Mouse (Mus musculus) embryonic fibroblast, embryonic 13.5 days (primary cell): Measurements from ENCODE around the gene 5530400C23Rik. TPM values are rescaled to one million over a fixed set of nuclear protein-coding genes. Genes with fewer than 3 reads are reported as not detected.
"Not testable (repeated sequence)": the region's sequence is repeated elsewhere in the genome, so short reads cannot be mapped to it uniquely, and the experiment has no call there.

Experiments used
- H3K27ac ChIP-seq: 2 replicates; pipeline ENCODE4 v1.5.1; 2012; ENCODE audit warnings: low read length, control low read depth, inconsistent platforms; ENCODE audit not compliant: insufficient read depth
- H3K4me1 ChIP-seq: 2 replicates; pipeline ENCODE4 v1.6.1; 2011; ENCODE audit warnings: low read length; ENCODE audit not compliant: control insufficient read depth, insufficient read depth
- H3K4me3 ChIP-seq: 2 replicates; pipeline ENCODE4 v1.5.1; 2011; ENCODE audit warnings: mild to moderate bottlenecking, control low read depth, low read length; ENCODE audit not compliant: insufficient read depth
- CTCF ChIP-seq: IDR thresholded peaks from 2 replicates; pipeline ENCODE4 v1.5.1; 2011; ENCODE audit warnings: mild to moderate bottlenecking, control low read depth, low read length, moderate library complexity, borderline replicate concordance; ENCODE audit not compliant: insufficient read depth
- POLR2A ChIP-seq: IDR thresholded peaks from 2 replicates; pipeline ENCODE4 v1.6.1; 2011; ENCODE audit warnings: low read depth, mild to moderate bottlenecking, control low read depth, low read length, moderate library complexity
- polyA plus RNA-seq: library from polyadenylated mRNA; stranded (reverse); fragments of >200 nt; gene quantifications from 2 replicates; pipeline ENCODE4 v1.2.4, GENCODE M21; 2011; ENCODE audit warnings: low read depth; ENCODE audit not compliant: missing spikeins, insufficient read length

The 5530400C23Rik gene
- polyA plus RNA-seq = not detected in 2 replicates

- not testable (repeated sequence) for H3K4me3 ChIP-seq, H3K4me1 ChIP-seq, H3K27ac ChIP-seq
Measured at GRCm38 (mm10) chr6:133291916-133292315, at the start of gene 5530400C23Rik. TSS of gene 5530400C23Rik (plus strand) at chr6:133292216.

DNA sequence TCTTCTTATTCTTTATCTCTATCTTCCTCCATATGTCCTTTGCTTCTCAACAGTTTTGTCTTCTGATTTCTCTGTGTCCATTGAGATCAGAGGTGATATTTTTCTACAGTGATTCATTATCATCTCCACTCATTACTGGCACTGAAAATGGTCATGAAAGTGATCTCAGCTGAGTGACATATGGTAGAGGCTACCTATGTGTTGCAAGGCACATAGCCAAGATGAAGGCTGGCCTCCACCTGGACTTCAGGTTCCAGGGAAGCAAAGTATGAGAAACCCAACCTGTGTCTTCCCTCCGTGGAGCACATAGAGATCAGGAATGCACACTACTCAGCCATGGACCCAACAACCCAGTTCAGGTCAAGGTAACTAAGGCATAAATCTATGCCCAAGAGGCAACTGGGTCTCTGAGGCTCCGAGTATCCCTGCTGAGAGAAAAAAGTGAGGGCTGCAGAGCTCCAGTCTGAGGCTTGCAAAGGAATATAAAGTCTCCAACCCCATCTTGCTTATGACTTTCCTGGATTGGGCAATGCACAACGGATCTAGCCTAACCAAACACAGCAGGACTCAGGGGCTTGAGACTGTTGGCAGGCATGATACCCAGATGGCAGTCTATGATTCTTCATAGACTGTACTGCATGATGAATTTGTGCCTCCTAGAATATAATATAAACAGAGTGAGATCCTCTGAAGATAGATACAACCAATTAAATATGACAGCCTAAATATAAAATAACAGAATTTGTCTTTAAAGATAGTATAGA, 14.1 kb downstream of the 5530400C23Rik start:
- no peak overlapping the region for H3K4me3 ChIP-seq
- H3K4me1 ChIP-seq = no peaks in the 10 kb centered on the region
- no peak for TF ChIP-seq POLR2A
- no peak for TF ChIP-seq CTCF
- H3K27ac ChIP-seq = no peak overlapping the region

DNA sequence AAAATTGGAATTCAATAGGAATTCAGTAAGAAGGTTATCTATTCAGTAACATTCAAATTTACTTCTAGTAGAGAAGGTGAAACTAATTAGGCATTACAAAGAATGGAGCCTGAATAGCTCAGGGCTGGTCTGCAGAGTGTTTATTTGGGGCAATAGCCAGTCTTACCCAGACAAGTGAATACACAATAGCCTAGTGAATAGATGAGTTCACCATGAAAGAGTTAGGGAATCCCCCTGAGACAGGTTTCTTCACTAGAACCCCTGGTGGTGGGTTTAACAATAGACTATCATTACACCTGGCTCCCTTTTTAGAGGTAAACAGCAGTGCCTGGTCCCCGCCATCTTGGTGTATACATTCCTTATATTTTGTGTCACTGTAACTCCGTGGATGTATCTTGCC, 21.9 kb downstream of the 5530400C23Rik start:
- H3K27ac ChIP-seq, H3K4me1 ChIP-seq, H3K4me3 ChIP-seq: not testable (repeated sequence)

DNA sequence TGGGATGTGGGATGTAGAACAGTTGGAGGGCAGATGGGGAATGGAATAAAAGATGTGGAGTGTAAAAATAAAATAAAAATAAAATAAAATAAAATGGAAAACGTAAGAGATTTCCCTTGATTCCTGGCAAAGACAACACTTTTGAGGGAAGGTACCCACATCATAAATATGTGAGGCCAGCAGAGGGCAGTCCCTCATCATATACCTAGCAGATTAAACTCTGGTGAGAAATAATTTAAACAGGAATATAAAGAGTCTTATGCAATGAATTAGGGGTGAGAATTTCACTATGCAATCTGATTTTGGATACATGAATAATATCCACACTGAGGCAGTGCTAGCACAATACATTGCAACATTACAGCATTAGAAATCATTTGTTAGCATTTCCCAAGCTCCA, 46.5 kb downstream of the 5530400C23Rik start:
- Histone ChIP-seq H3K4me1 (no peaks in the 10 kb centered on the region), H3K27ac (no peak overlapping the region), H3K4me3 (no peak overlapping the region)
- no peak for TF ChIP-seq CTCF
- TF ChIP-seq POLR2A = no peak

DNA sequence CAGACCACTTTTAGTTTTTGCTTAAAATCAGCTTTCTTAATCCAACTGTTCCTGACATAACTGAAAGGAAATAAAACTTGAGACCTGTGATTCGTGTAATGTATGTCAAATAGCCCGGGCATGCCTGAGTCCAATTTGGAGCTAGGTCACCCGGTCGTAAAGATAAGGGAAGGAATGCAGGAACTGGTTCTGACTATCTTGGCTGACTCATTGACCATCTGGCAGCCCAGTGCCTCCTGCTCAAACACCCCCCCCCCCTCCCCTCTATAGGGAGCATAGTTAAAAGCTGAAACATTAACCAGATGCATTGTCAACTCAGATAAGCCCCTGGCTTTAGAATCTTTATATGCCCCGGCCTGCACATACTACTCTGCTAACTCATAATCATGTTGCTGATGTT, 49.7 kb downstream of the 5530400C23Rik start:
- not testable (repeated sequence) for H3K27ac ChIP-seq, H3K4me1 ChIP-seq, H3K4me3 ChIP-seq

Other genes with a start within 250 kb of the 5530400C23Rik start
- not detected in 2 replicates for gene Tas2r140, start 236.4 kb upstream of the 5530400C23Rik start, polyA plus RNA-seq
- 56.1 and 63.3 TPM in 2 replicates for gene Smim10l1, start 187.3 kb upstream of the 5530400C23Rik start, polyA plus RNA-seq